11 mouse cellular contexts compared by ENCODE assay signal in the genomic region with DNA sequence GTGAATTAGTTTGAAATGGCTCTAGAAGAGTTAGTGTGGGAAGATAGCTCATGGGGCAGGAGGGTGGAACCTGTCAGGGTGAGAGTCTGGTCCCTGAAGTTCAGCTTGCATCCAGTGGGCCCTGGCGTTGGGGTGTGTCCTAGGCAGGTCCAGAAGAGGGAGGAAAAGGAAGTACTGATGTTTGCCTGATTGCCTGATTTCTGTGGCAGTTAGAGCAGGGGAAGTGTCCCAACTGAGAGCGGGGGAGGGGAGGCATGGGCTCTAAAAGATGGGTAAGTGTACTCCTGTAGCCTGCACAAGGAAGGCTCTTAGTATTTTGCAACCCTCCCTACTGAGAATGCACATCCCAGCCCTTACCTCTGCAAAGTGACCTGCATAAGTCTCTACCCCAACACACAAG. TPM values are rescaled to one million over a fixed set of nuclear protein-coding genes. Genes with fewer than 3 reads are reported as not detected.
DNase-seq lines count a peak whose midpoint lies in the region; ATAC-seq lines count a peak whose summit lies in the region.
"Had no signal": no experiment of that assay in that cellular context is flagged by ENCODE, and none has a peak within 500 bp of the region (broad histone marks: within the 10 kb centered on the region; RNA-seq: fewer than 3 reads in every experiment).

No protein-coding gene starts in this region.

- no peak overlapping the region for H3K4me3 ChIP-seq in midbrain, embryonic 15.5 days
- H3K4me3 ChIP-seq: forebrain, embryonic 15.5 days had no signal

- WGBS in midbrain, embryonic 15.5 days: 88% methylated on average over 2 of the region's 2 CpGs

- peaks cover 7% of the 10 kb centered on the region; the same call in 1 of the 2 replicates for H3K4me1 ChIP-seq in midbrain, embryonic 15.5 days

- H3K36me3 ChIP-seq in midbrain, embryonic 15.5 days (replicated peaks): no peaks in the 10 kb centered on the region

- H3K9ac ChIP-seq in midbrain, embryonic 15.5 days: no peak overlapping the region
- H3K9ac ChIP-seq: forebrain, embryonic 15.5 days had no signal

- H3K9me3 ChIP-seq in midbrain, embryonic 15.5 days: no peaks in the 10 kb centered on the region
- H3K9me3 ChIP-seq: forebrain, embryonic 15.5 days had no signal

- H3K4me2 ChIP-seq in midbrain, embryonic 15.5 days: no peak overlapping the region
- H3K4me2 ChIP-seq: forebrain, embryonic 15.5 days had no signal

- ATAC-seq in midbrain, embryonic 15.5 days (replicated peaks): no peak
- ATAC-seq: forebrain, embryonic 15.5 days; midbrain, embryonic 16.5 days had no signal

- DNase-seq in adrenal gland, postnatal 36 days: peak; percentile 27 to 55
- no peak for DNase-seq in adrenal gland, adult 8-10 months
- peak; percentile 95 for DNase-seq in 416B (ENCODE audit: low read depth)
- DNase-seq in induced T-regulatory cell, adult 2 months (ENCODE audit: low read depth): peak; percentile 54
- DNase-seq in lung, postnatal 36 days: peak; percentile 83
- no peak for DNase-seq in frontal cortex, postnatal 14 days (ENCODE audit: low spot score in 2 of 2)
- DNase-seq in cerebellum, postnatal 25 days: no peak
- DNase-seq: right cerebral cortex, postnatal 25 days had no signal

- H3K27ac ChIP-seq in midbrain, embryonic 15.5 days: no peak overlapping the region
- H3K27ac ChIP-seq: forebrain, embryonic 15.5 days had no signal

- H3K27me3 ChIP-seq in midbrain, embryonic 15.5 days (replicated peaks): no peaks in the 10 kb centered on the region
- H3K27me3 ChIP-seq: forebrain, embryonic 15.5 days had no signal

RNA-seq across cellular contexts. Expression of a gene that starts 12.0 kb away (rescaled TPM):
- 10 to 100 TPM; 53.8 to 55.6 TPM for total RNA-seq in adrenal gland, postnatal 36 days (2021)
- total RNA-seq in adrenal gland, adult 8-10 months (2022): 10 to 100 TPM; 39.8 to 54.4 (median 47.5) TPM
- polyA plus RNA-seq in midbrain, embryonic 15.5 days (2015; fragmentation: Nextera tagmentation; extraction: Ambion mirVana): 15.1 and 16.1 TPM in 2 replicates

RNA-seq across cellular contexts. Expression of a gene that starts 23.7 kb away (rescaled TPM):
- 10 to 100 TPM; 63.5 to 73.1 TPM for total RNA-seq in adrenal gland, postnatal 36 days (2021)
- total RNA-seq in adrenal gland, adult 8-10 months (2022): 10 to 100 TPM; 74.4 to 93.6 (median 83.3) TPM
- polyA plus RNA-seq in midbrain, embryonic 15.5 days (2015; fragmentation: Nextera tagmentation; extraction: Ambion mirVana): 12.6 and 13.1 TPM in 2 replicates

RNA-seq across cellular contexts. Expression of a gene that starts 33.9 kb away (rescaled TPM):
- total RNA-seq in adrenal gland, postnatal 36 days (2021): 100 to 1,000 TPM in 1 of 2 experiments, 10 to 100 TPM in 1; 64.1 to 103 TPM
- 10 to 100 TPM; 76.4 to 94.5 (median 93.0) TPM for total RNA-seq in adrenal gland, adult 8-10 months (2022)
- 59.2 and 59.5 TPM in 2 replicates for polyA plus RNA-seq in midbrain, embryonic 15.5 days (2015; fragmentation: Nextera tagmentation; extraction: Ambion mirVana)

RNA-seq across cellular contexts. Expression of a gene that starts 33.9 kb away (rescaled TPM):
- 10 to 100 TPM; 61.1 to 78.2 TPM for total RNA-seq in adrenal gland, postnatal 36 days (2021)
- total RNA-seq in adrenal gland, adult 8-10 months (2022): 10 to 100 TPM; 56.0 to 84.3 (median 74.0) TPM
- polyA plus RNA-seq in midbrain, embryonic 15.5 days (2015; fragmentation: Nextera tagmentation; extraction: Ambion mirVana): 19.6 and 21.5 TPM in 2 replicates

Comparison
In these comparisons a context has a peak if more than half of its experiments do, and no peak if none do; other contexts are left out.
1. DNase-seq: peak in adrenal gland, postnatal 36 days (2 of 2), 416B (single experiment), induced T-regulatory cell, adult 2 months (single experiment) and lung, postnatal 36 days (single experiment); none in adrenal gland, adult 8-10 months (single experiment), frontal cortex, postnatal 14 days (0 of 2) and cerebellum, postnatal 25 days (0 of 2).